Mouse (Mus musculus) layer of hippocampus, adult 8-10 months (tissue): Measurements from ENCODE around the gene Map2k2. TPM values are rescaled to one million over a fixed set of nuclear protein-coding genes. Genes with fewer than 3 reads are reported as not detected.
"Not testable (repeated sequence)": the region's sequence is repeated elsewhere in the genome, so short reads cannot be mapped to it uniquely, and the experiment has no call there.

Source experiments
- DNase-seq, 2 experiments: peaks; one replicate each; pipeline ENCODE4 v3.0.0; 2022; ENCODE audit warnings: low spot score in 2 of 2
- total RNA-seq, 4 experiments: library from RNA; stranded (reverse); gene quantifications; 2 replicates each; pipeline ENCODE4 v1.2.4; 2022

The Map2k2 gene
- total RNA-seq, 4 experiments from 2014 or later, result 131 to 151 (median 135) TPM

DNA sequence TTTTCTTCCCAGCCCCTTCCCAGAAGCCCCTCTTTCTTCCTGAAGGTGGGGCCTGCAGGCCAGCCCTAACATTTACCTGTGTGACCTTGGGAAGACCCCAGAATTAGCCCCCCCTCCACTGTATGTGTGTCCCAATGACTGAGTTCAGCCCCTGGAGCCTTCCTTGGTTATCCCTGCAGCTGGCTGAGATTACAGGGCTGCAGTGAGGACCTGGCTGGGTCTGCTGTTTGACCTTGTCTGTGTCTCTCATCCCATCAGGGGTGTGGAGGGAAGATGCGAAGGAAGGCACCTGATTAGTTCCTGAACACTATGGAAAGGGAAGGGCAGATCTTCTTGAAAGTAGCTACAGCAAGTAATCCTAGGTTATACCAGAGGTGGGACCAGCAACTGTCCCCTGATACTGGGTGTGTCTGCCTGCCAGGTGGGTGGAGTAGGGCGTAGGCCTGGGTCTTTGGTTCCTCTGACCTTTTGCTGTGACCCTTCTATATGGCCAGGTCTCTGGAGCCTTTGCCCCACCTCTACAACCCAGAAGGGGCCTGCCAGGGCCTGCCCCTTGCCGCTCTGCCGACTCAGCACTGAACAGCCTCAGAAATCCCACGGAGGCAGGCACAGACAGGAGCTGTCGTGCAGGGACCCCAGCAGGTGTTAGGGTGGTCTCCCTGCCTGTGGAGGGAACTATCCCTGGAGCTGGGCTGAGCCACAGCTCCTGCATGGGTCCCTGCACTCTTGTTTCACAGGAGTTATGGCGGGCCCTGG, 35.9 kb downstream of the Map2k2 start:
- no peak for DNase-seq

DNA sequence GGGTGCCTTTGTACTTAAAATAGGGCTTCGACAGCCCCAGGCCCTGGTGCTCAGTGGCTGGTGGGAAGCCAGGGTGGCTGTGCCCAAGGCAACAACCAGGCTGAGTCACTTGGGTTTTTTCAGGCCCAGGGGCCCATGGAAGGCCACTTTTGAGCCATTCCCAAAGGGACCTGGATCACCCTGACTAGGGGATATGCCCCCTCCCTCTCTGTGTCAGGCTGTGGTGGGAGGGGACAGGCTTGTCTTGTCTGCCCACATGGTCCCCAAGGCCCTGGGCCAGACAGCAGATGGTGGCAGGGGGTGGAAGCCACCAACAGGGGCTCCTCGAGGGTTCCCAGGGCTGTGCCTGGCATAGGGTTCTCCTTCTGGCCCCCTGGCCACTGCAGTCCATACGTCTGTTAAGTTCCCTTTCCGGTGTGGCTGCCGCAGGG, 36.9 kb downstream of the Map2k2 start:
- DNase-seq, result no peak

DNA sequence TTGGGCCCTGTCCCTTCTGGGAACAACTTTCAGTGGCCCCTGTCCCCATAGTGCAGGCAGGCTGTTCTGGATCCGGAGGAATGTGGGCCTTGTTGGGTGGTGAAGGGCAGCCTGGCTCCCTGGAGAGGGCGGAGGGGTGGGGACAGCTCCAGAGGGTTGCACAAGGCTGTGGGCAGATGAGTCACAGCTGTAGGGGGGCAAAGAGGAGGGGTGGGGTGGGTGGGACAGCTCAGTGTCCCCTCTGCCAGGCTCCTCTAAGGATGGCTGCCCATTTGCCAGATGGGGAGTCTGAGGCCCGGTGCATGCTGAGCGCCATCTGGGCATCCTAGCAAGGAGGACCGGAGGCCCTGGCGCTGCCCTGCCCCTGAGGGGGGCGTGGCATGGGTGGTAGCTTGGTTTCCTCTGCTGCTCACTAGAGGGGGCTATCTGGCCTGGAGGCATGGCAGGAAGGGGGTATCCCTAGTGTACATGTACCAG, 37.5 kb downstream of the Map2k2 start:
- DNase-seq, result no peak

DNA sequence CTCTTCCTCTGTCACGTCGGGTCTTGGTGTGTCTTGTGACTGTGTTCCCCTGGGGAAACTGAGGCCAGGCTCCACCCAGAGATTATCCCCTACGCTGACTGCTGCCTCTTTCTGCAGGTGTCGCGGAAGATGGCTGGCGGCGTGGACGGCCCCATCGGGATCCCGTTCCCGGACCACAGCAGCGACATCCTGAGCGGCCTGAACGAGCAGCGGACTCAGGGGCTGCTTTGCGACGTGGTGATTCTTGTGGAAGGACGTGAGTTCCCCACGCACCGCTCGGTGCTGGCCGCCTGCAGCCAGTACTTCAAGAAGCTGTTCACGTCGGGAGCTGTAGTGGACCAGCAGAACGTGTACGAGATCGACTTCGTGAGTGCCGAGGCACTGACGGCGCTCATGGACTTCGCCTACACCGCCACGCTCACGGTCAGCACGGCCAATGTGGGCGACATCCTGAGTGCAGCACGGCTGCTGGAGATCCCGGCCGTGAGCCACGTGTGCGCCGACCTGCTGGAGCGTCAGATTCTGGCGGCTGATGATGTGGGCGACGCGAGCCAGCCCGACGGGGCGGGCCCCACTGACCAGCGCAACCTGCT, 38.2 kb downstream of the Map2k2 start:
- DNase-seq, result no peak

DNA sequence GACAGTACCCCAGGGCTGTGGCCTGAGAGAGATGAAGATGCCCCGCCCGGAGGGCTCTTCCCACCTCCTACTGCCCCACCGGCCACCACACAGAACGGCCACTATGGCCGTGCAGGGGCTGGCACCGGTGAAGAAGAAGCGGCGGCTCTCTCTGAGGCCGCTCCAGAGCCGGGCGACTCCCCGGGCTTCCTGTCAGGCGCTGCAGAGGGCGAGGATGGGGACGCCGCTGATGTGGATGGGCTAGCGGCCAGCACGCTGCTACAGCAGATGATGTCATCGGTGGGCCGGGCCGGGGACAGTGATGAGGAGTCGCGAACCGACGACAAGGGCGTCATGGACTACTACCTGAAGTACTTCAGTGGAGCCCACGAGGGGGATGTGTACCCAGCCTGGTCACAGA, 39.0 kb downstream of the Map2k2 start:
- no peak for DNase-seq

DNA sequence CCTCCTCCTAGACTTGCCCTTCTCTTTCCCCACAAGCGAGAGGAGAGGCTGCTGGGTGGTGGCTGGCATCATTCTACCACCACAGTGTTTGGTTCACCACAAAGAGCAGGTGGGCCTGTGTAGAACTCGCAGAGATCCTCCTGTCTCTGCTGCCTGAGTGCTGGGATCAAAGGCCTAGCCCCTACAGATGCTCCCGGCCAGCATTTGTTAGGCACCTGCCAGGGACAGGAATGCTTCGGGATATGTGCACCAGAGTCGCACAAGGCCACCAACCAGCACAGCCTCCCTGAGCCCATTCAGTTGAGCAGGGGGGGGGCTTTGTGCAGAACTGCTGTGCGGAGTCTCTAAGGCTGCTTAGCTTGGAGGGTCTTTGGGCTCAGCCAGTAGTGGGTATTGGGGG, 39.6 kb downstream of the Map2k2 start:
- no peak for DNase-seq

DNA sequence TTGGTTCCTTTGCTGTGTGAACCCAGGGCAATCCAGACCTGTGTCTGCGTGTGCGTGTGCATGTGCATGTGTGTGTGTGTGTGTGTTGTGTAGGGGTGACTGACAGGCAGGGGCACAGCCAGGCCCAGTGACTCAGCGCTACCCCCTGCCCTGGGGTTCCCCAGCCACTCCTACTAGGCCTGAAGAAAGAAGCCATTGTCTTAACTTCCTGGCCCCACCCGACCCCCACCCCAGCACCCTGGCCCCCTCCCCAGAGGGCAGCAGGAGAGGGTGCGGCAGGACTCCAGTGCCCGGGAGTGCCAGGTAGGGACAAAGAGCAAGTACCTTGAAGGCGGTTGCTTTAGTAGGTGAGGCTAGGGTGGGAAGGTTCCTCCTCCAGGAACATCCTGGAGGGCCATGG, 40.1 kb downstream of the Map2k2 start:
- no peak for DNase-seq

DNA sequence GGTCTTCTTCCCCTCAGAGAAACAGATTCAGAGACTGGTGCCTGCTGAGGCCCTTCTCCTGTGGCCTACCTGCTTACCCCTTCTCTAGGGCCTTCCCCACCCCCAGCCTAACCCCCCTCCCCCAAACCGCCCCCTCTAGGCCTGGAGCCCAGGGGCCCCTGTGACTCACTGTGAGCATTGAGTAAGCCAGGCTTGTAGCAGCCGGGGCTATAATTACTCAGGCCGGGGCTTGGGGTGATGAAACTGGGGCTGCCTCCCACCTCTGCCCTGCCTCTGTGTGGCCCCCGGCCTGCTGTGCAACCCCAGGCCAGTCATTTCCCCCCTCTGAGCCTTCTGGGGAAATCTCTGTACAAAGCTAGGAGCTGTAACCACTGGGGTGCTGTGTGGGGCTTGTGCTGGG, 40.6 kb downstream of the Map2k2 start:
- no peak for DNase-seq

DNA sequence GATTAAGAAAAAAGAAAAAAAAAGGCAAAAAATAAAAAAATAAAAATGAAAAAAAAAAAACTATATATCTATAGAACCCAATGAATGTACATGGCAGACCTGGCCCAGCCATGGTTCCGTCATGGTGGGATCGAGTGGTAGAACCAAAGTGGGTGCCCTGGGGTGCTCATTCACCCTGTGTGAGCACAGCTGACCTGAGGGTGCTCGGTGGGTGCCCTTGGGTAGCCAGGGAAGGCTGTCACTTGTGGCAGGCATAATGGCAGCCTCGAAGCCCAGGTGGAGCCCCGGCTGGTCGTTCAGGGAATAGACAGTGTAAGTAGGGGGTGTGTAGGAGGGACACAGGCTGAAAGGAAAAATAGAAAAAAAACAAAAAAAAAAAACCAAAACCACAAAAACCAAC, 45.5 kb downstream of the Map2k2 start:
- DNase-seq, result no peak

DNA sequence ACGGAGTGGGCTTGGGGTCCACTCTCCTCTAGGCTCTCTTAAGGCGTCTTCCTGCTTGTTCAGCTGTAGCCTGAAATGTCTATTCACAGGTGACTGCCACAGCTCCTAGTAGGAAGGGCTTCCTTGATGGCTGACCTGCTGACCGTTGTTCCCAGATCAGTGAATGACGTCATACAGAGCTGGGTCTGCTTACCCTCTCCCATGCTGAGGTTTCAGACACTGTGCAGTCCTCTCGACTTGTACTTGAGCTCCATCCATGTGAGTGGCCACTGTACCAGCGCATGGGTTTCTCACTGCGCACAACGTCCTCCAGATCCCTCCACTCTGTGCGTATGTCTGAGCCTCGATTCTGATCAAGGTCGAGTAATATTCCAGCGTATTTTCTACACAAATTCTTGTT, 46.9 kb downstream of the Map2k2 start:
- no peak for DNase-seq

DNA sequence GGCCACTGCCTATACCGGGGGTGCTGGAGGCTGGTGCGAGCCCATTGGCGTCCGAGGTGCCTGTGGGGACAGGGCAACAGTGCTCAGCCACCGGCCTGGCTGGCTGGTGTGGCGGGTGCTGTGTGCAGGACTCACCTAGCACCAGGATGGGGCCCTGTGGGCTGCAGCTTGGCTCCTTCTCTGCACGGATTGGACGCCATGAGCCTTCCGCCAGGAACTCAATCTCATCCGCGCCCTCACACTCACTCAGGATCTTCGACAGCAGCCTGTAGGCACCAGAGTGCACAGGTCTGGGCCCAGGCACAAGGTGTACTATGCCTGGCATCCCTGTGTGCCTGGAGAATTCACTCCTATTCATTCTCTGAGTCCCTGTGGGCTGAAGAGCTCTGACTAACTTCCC, 48.6 kb downstream of the Map2k2 start:
- no peak for DNase-seq

DNA sequence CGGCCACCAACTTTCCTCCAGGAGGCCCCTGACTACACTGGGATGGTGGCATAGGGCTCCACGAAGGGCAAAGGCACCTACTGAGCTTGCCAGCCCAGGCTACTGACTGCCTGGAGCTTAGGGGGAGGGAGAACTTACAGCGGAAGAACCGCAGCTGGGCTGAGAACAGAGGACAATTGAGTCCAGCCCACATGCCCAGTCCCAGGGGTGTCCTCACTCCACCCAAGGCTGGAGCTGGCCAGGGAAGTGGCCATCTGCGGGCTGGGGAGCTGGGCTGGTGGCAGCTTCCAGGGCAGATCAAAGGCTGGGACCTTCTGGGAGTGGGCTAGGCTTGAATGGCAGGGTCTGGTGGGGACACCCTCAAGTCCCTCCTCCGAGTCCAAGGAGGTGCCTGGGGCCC, 49.0 kb downstream of the Map2k2 start:
- no peak for DNase-seq

DNA sequence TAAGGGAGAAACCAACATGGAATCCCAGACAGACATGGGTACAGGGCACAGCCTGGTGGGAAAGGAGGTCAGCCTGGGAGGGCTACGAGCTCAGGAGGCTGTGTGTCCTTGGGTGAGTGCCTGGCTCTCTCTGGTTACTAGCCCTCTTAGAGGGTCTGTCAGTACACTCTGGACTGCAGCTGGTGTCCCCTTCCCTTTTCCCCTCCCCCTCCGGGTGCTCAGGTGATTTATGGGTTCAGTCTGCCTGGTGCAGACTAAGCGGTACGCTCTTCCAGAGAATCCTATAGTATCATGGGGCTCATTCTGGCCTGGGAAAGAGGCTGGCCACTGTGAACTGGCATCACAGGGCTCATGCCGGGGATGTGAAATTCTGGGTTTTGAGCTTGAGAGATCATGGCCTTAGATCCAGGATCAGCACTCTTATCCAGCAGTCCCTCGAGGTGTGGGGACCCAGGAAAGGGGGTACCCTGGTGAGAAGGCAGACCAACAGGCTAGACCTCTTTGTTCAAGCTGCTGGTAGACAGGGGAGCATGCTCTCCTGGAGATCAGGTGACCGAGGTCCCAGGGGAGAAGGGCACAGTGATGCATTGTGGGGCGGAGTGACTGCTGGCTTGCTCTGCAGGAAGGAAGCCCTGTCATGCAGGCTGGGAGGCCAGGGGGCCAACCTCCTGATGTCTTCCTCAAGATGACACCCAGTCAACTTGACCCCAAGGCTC, 56.0 kb downstream of the Map2k2 start:
- DNase-seq, result no peak

DNA sequence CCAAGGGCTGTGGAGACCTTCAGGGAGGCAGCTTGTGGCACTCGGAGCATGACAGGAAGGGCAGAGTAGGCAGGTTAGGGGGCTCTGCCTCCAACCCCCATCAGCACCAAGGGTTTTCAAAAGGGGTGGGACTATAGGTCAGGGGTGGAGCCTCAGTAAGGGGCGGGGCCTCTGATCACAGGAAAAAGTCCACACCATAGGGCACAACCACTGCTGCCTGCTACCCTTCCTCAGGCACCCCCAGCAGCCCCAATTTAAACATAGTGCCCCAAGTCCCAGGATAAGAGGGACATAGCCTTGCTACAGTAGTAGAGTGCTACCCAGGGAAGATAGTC, 56.6 kb downstream of the Map2k2 start:
- DNase-seq, result no peak

DNA sequence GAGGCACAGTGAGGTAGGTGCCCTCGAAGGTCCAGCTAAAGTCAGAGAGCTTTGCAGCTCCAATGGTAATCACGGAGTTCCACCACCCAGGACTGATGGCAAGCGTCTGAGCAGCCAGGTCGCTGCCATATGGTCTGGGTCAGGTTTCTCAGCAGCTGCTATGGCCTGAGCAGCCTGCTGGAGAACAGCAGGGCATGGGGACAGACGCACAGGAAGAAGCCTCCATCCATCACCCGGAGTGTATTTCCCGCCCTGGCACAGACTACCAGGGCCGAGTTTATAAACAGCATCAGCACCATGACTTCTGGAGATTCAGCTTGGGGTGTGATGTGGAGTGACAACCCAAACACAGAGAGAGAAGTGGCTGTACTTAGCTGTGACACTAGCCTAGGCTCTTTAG, 59.4 kb downstream of the Map2k2 start:
- no peak for DNase-seq

DNA sequence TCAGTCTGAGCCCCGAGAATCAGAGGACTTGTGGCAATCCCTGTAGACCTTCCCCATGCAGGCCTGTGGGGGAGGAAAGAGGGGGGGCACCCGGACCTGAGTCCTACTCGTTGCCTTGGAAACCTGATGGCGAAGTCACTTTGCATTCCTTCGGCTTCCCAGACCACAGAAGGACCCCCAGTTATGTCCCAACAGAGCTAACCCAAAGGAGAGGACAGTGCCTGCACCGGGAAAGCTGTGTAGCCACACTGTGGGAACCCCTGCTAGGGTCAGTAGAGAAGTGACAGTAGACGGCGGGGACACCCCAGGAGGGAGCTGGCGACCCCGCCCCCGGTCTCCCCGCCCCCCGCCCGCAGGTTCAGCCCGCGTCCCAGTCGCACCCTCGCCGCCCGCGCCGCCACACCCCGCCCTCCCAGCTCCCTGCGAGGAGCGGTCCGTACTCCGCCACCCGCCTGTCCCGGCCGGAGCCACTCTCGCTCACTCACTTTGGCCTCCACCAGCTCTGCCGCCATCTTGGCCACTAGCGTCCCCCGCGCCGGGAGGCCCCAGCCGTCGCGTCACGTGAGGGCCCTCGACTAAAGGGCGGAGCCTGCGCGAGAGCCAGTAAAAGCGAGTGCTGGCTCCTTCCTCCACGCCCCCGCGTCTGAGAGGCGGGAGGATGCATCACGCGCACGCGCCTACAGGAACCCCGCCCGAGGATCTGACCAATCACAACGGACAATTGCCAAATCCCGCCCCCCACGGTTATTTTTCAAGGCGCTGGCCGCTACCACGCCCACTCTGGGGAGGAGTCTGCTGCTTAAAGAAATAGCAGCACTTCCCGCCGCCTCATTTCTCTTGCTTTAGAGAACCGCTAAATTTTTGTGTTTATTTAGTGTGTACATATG, 61.7 kb downstream of the Map2k2 start, which contains the start of gene Pias4:
TSS of gene Pias4 (minus strand) at position 724 of the 887 bp plus-strand sequence.
- DNase-seq, result peak; percentile 100

DNA sequence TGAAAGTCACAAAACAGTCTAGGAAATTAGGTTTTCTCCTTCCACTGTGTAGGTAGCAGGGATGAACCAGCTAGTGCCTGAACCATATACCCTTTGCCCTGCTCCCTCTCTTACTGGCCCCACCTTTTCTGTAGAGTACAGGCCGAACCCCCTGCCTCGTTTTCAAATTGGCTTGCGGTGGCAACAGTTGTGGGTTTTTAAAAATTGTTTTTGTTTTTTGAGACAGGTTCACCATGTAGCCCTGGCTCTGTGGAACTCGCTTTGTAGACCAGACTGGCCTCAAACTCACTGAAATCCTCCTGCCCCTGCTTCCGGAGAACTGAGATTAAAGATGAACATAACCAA, 62.3 kb downstream of the Map2k2 start:
- DNase-seq, result no peak

DNA sequence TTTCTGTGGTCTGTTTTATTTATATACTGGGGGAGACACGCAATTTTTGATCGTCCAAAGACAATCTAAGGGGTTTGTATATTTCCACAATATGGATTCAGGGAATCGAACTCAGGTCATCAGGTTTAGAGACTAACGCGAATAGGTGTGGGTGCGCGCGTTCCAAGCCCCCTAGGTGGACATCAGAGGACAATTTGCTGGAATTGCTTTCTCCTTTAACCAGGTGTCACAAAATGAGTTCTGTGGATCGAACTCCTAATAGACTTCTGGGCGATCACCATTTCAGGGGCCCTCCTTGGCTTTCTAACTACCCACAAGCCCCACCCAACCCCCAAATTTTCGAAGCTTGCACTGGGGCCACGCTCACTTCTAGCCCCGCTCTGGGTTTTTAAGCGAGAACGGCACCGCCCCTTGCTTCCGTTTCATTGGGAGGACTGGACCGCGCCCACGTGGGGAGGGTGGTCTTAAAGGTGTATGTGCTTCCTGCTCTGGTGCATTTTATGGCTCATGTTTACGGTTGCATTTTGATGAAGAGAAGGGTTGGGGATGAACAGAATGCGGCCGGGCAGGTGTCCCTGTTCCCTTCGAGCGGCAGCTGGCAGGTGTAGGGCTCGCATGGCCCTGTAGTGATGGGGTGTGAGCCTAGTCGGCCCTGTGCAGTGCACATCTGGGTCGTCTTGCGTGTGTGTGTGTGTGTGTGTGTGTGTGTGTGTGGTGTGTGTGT, 63.0 kb downstream of the Map2k2 start:
- peak in 1 of 2 experiments; percentile 74 for DNase-seq

DNA sequence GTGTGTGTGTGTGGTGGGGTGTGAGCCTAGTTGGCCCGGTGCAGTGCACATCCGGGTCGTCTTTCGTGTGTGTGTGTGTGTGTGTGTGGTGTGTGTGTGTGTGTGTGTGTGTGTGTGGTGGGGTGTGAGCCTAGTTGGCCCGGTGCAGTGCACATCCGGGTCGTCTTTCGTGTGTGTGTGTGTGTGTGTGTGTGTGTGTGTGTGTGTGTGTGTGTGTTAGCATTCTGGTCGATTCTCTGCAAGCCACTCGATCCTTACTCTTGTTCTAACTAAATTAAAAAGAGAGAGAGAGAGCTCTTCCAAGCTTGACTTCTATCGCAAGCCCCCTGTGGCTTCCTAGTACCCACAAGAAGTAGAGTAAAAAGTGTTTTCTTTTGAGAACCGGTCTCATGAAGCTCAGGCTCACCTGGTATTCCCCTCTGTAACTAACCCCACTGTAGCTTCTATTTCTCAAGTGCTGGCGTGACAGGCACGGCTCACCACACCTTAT, 63.7 kb downstream of the Map2k2 start:
- not testable (repeated sequence) for DNase-seq

DNA sequence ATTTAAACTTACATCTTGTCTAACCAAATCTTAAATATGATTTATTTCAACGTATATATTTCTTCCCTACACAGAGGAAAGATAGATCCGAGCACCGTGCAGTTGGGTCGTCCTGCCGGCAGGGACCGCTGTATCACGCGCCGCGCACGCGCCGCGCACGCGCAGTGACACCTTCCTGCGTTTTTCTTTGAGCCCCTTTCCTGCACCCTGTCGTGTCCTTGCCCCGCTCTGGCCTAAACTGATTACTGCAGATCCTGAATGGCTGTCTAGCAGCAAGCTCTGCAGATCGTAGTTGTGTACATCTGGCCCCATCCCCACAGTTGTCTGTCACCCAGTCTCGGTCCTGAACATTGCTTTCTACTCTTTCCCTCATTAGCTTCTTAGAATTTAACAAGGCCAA, 67.4 kb downstream of the Map2k2 start:
- DNase-seq, result peak in 1 of 2 experiments; percentile 84
